Mouse (Mus musculus): ENCODE results near the gene Slc30a4. TPM values are rescaled to one million over a fixed set of nuclear protein-coding genes. Genes with fewer than 3 reads are reported as not detected.

The Slc30a4 gene
- total RNA-seq, 4 experiments from 2014 or later, result 8.1 to 9.4 (median 8.6) TPM

GRCm38 (mm10) chr2:122681379-122682137 is 20.9 kb downstream of the Slc30a4 start:
- DNase-seq (ENCODE audit: low spot score), result no peak

GRCm38 (mm10) chr2:122675126-122675525 is 27.3 kb downstream of the Slc30a4 start:
- no peak for DNase-seq (ENCODE audit: low spot score)

GRCm38 (mm10) chr2:122672841-122673240 is 29.6 kb downstream of the Slc30a4 start:
- no peak for DNase-seq (ENCODE audit: low spot score)

GRCm38 (mm10) chr2:122671714-122672113 is 30.7 kb downstream of the Slc30a4 start:
- no peak for DNase-seq (ENCODE audit: low spot score)

- DNase-seq (ENCODE audit: low spot score), result peak; percentile 7
These were observed 34.6 kb downstream of the Slc30a4 start for GRCm38 (mm10) chr2:122667856-122668255.

- peak; percentile 31 for DNase-seq (ENCODE audit: low spot score)
These were observed 36.2 kb downstream of the Slc30a4 start for GRCm38 (mm10) chr2:122665973-122666875.

GRCm38 (mm10) chr2:122665253-122665972 is 37.0 kb downstream of the Slc30a4 start:
- DNase-seq (ENCODE audit: low spot score), result no peak

- DNase-seq (ENCODE audit: low spot score), result no peak
These were observed 42.6 kb downstream of the Slc30a4 start for GRCm38 (mm10) chr2:122659825-122660224.

- no peak for DNase-seq (ENCODE audit: low spot score)
These were observed 44.5 kb downstream of the Slc30a4 start for GRCm38 (mm10) chr2:122657707-122658524.

GRCm38 (mm10) chr2:122656767-122657166 is 45.7 kb downstream of the Slc30a4 start:
- DNase-seq (ENCODE audit: low spot score), result no peak

GRCm38 (mm10) chr2:122656052-122656451 is 46.4 kb downstream of the Slc30a4 start:
- DNase-seq (ENCODE audit: low spot score), result peak; percentile 7

- DNase-seq (ENCODE audit: low spot score), result peak; percentile 36
These were observed 50.1 kb downstream of the Slc30a4 start for GRCm38 (mm10) chr2:122652096-122653084.

GRCm38 (mm10) chr2:122638673-122639072 is 63.8 kb downstream of the Slc30a4 start:
- DNase-seq (ENCODE audit: low spot score), result no peak

- DNase-seq (ENCODE audit: low spot score), result no peak
These were observed 64.4 kb downstream of the Slc30a4 start for GRCm38 (mm10) chr2:122638029-122638428.

- peak; percentile 55 for DNase-seq (ENCODE audit: low spot score)
These were observed 64.9 kb downstream of the Slc30a4 start for GRCm38 (mm10) chr2:122637526-122637997.

- no peak for DNase-seq (ENCODE audit: low spot score)
These were observed 65.8 kb downstream of the Slc30a4 start, which contains the start of gene AA467197 for GRCm38 (mm10) chr2:122636686-122637085. Gene AA467197, plus strand, starts transcription at chr2:122636986.

Data from heart, adult 8-10 months (tissue).